Mouse (Mus musculus) MEL (cell line): ENCODE data around the gene Cul9. TPM values are rescaled to one million over a fixed set of nuclear protein-coding genes. Genes with fewer than 3 reads are reported as not detected.

Experiments
- DNase-seq: peaks from one replicate; pipeline ENCODE4 v3.0.0; 2011; ENCODE audit warnings: low read depth, low spot score
- H3K27ac ChIP-seq: 2 replicates; pipeline ENCODE4 v1.5.1; 2012; ENCODE audit warnings: low read depth, mild to moderate bottlenecking, control low read depth, low read length, moderate library complexity; ENCODE audit not compliant: control insufficient read depth
- H3K27me3 ChIP-seq, 2 experiments: fragments of 150-350 bp in 1 of 2; sonication (generic) in 1 of 2; 2 replicates each; pipeline ENCODE4 v1.6.1; 2012; ENCODE audit warnings: low read length in 2 of 2, mild to moderate bottlenecking in 2 of 2, improper control_type of control experiment in 1 of 2, moderate library complexity in 1 of 2; ENCODE audit not compliant: insufficient read depth in 2 of 2, control insufficient read depth in 1 of 2
- H3K36me3 ChIP-seq, 2 experiments: 2 replicates each; pipeline ENCODE4 v1.6.1; 2012 to 2014; ENCODE audit warnings: low read length in 2 of 2, improper control_type of control experiment in 1 of 2, inconsistent platforms in 1 of 2, mild to moderate bottlenecking in 1 of 2; ENCODE audit not compliant: insufficient read depth in 2 of 2, control insufficient read depth in 1 of 2
- H3K4me1 ChIP-seq, 2 experiments: fragments of 150-350 bp in 1 of 2; sonication (generic) in 1 of 2; 2 replicates each; pipeline ENCODE4 v1.6.1; 2012; ENCODE audit warnings: low read length in 2 of 2, improper control_type of control experiment in 1 of 2, mild to moderate bottlenecking in 1 of 2; ENCODE audit not compliant: insufficient read depth in 2 of 2, control insufficient read depth in 1 of 2
- H3K4me3 ChIP-seq, 2 experiments: fragments of 150-350 bp in 1 of 2; sonication (generic) in 1 of 2; 2 replicates each; pipeline ENCODE4 v1.5.1; 2012; ENCODE audit warnings: low read depth in 2 of 2, low read length in 2 of 2, mild to moderate bottlenecking in 2 of 2, moderate library complexity in 2 of 2, control low read depth in 1 of 2, improper control_type of control experiment in 1 of 2; ENCODE audit not compliant: control insufficient read depth in 1 of 2, insufficient read depth in 1 of 2
- H3K79me2 ChIP-seq: 2 replicates; pipeline ENCODE4 v1.6.1; 2012; ENCODE audit warnings: mild to moderate bottlenecking, low read length, moderate library complexity; ENCODE audit not compliant: control insufficient read depth, poor library complexity, insufficient read depth
- H3K9ac ChIP-seq: 2 replicates; pipeline ENCODE4 v1.6.1; 2012; ENCODE audit warnings: low read depth, mild to moderate bottlenecking, control low read depth, low read length, moderate library complexity; ENCODE audit not compliant: control insufficient read depth, poor library complexity, severe bottlenecking
- H3K9me3 ChIP-seq: fragments of 150-350 bp; sonication (generic); replicated peaks from 2 replicates; pipeline ENCODE4 v1.6.1; 2012; ENCODE audit warnings: mild to moderate bottlenecking, low read length, improper control_type of control experiment, moderate library complexity; ENCODE audit not compliant: insufficient read depth
- BHLHE40 ChIP-seq: IDR thresholded peaks from 2 replicates; pipeline ENCODE4 v1.6.1; 2012; ENCODE audit warnings: low read depth, mild to moderate bottlenecking, inconsistent platforms, low read length, improper control_type of control experiment, borderline replicate concordance
- CHD1 ChIP-seq: IDR thresholded peaks from 2 replicates; pipeline ENCODE4 v1.6.1; 2012; ENCODE audit warnings: low read depth, mild to moderate bottlenecking, inconsistent platforms, low read length, improper control_type of control experiment
- CTCF ChIP-seq, 3 experiments: IDR thresholded peaks in 2 of 3; conservative IDR thresholded peaks in 1 of 3; 2 replicates each; pipeline ENCODE4 v1.5.1; 2011 to 2012; ENCODE audit warnings: low read length in 3 of 3, low read depth in 2 of 3, mild to moderate bottlenecking in 2 of 3, improper control_type of control experiment in 1 of 3, inconsistent platforms in 1 of 3, mixed read lengths in 1 of 3, moderate library complexity in 1 of 3; ENCODE audit not compliant: control insufficient read depth in 1 of 3, insufficient read depth in 1 of 3, poor library complexity in 1 of 3, severe bottlenecking in 1 of 3
- E2F4 ChIP-seq: IDR thresholded peaks from 2 replicates; pipeline ENCODE4 v1.6.1; 2011; ENCODE audit warnings: low read depth, low read length, improper control_type of control experiment, borderline replicate concordance
- EP300 ChIP-seq, 2 experiments: IDR thresholded peaks; 2 replicates each; pipeline ENCODE4 v1.6.1; 2011; ENCODE audit warnings: improper control_type of control experiment in 2 of 2, low read length in 2 of 2, low read depth in 1 of 2, mild to moderate bottlenecking in 1 of 2
- ETS1 ChIP-seq: IDR thresholded peaks from 2 replicates; pipeline ENCODE4 v1.6.1; 2012; ENCODE audit warnings: low read depth, mild to moderate bottlenecking, inconsistent platforms, low read length, improper control_type of control experiment, moderate library complexity
- GABPA ChIP-seq: IDR thresholded peaks from 2 replicates; pipeline ENCODE4 v1.6.1; 2012; ENCODE audit warnings: low read depth, mild to moderate bottlenecking, inconsistent platforms, low read length, improper control_type of control experiment, moderate library complexity
- GATA1 ChIP-seq: IDR thresholded peaks from 2 replicates; pipeline ENCODE4 v1.6.1; 2011; ENCODE audit warnings: low read depth, low read length, improper control_type of control experiment
- JUND ChIP-seq: IDR thresholded peaks from 2 replicates; pipeline ENCODE4 v1.6.1; 2011; ENCODE audit warnings: low read depth, mild to moderate bottlenecking, improper control_type of control experiment, low read length
- KAT2A ChIP-seq: conservative IDR thresholded peaks from 2 replicates; pipeline ENCODE4 v1.6.1; 2012; ENCODE audit warnings: low read depth, low read length, improper control_type of control experiment, inconsistent platforms
- MAFK ChIP-seq: IDR thresholded peaks from 2 replicates; pipeline ENCODE4 v1.6.1; 2011; ENCODE audit warnings: low read depth, mild to moderate bottlenecking, low read length, improper control_type of control experiment, borderline replicate concordance
- MAX ChIP-seq: IDR thresholded peaks from 2 replicates; pipeline ENCODE4 v1.6.1; 2011; ENCODE audit warnings: low read length, improper control_type of control experiment
- MEF2A ChIP-seq: IDR thresholded peaks from 2 replicates; pipeline ENCODE4 v1.6.1; 2014; ENCODE audit warnings: low read depth, mild to moderate bottlenecking, inconsistent platforms, low read length, improper control_type of control experiment; ENCODE audit not compliant: poor library complexity, insufficient replicate concordance, severe bottlenecking; ENCODE audit errors: extremely low read depth
- MYB ChIP-seq: IDR thresholded peaks from 2 replicates; pipeline ENCODE4 v1.6.1; 2011; ENCODE audit warnings: mild to moderate bottlenecking, low read depth, low read length, improper control_type of control experiment
- MYC ChIP-seq: IDR thresholded peaks from 2 replicates; pipeline ENCODE4 v1.6.1; 2011; ENCODE audit warnings: low read depth, mild to moderate bottlenecking, low read length, improper control_type of control experiment, moderate library complexity
- NELFE ChIP-seq: IDR thresholded peaks from 2 replicates; pipeline ENCODE4 v1.6.1; 2011; ENCODE audit warnings: low read depth, low read length, improper control_type of control experiment
- NRF1 ChIP-seq: IDR thresholded peaks from 2 replicates; pipeline ENCODE4 v1.6.1; 2014; ENCODE audit warnings: low read depth, mild to moderate bottlenecking, inconsistent platforms, low read length, improper control_type of control experiment, moderate library complexity; ENCODE audit not compliant: poor library complexity, insufficient read depth, severe bottlenecking
- POLR2A ChIP-seq, 2 experiments: IDR thresholded peaks; 2 replicates each; pipeline ENCODE4 v1.6.1; 2011 to 2012; ENCODE audit warnings: low read length in 2 of 2, mild to moderate bottlenecking in 2 of 2, control low read depth in 1 of 2, improper control_type of control experiment in 1 of 2, low read depth in 1 of 2, moderate library complexity in 1 of 2; ENCODE audit not compliant: control insufficient read depth in 1 of 2, insufficient read depth in 1 of 2, poor library complexity in 1 of 2
- POLR2AphosphoS2 ChIP-seq: IDR thresholded peaks from 2 replicates; pipeline ENCODE4 v1.6.1; 2011; ENCODE audit warnings: low read length, improper control_type of control experiment
- RAD21 ChIP-seq: IDR thresholded peaks from 2 replicates; pipeline ENCODE4 v1.6.1; 2011; ENCODE audit warnings: mild to moderate bottlenecking, low read depth, low read length, improper control_type of control experiment
- SIN3A ChIP-seq: IDR thresholded peaks from 2 replicates; pipeline ENCODE4 v1.6.1; 2012; ENCODE audit warnings: low read length, improper control_type of control experiment, inconsistent platforms
- SMC3 ChIP-seq: IDR thresholded peaks from 2 replicates; pipeline ENCODE4 v1.6.1; 2011; ENCODE audit warnings: low read depth, low read length, improper control_type of control experiment
- TAL1 ChIP-seq: IDR thresholded peaks from 2 replicates; pipeline ENCODE4 v1.6.1; 2012; ENCODE audit warnings: mild to moderate bottlenecking, inconsistent platforms, low read length, moderate library complexity, mixed read lengths
- TCF12 ChIP-seq: IDR thresholded peaks from 2 replicates; pipeline ENCODE4 v1.6.1; 2014; ENCODE audit warnings: low read depth, mild to moderate bottlenecking, inconsistent platforms, low read length, improper control_type of control experiment, moderate library complexity
- UBTF ChIP-seq: IDR thresholded peaks from 2 replicates; pipeline ENCODE4 v1.6.1; 2012; ENCODE audit warnings: low read depth, mild to moderate bottlenecking, inconsistent platforms, low read length, improper control_type of control experiment, moderate library complexity, borderline replicate concordance; ENCODE audit not compliant: insufficient read depth
- USF2 ChIP-seq, 2 experiments: IDR thresholded peaks; 2 replicates each; pipeline ENCODE4 v1.6.1; 2011 to 2012; ENCODE audit warnings: improper control_type of control experiment in 2 of 2, low read length in 2 of 2, borderline replicate concordance in 1 of 2, inconsistent platforms in 1 of 2, low read depth in 1 of 2, mild to moderate bottlenecking in 1 of 2; ENCODE audit not compliant: insufficient read depth in 1 of 2
- ZC3H11A ChIP-seq: IDR thresholded peaks from 2 replicates; pipeline ENCODE4 v1.6.1; 2012; ENCODE audit warnings: low read depth, mild to moderate bottlenecking, inconsistent platforms, low read length, improper control_type of control experiment
- ZKSCAN1 ChIP-seq: IDR thresholded peaks from 2 replicates; pipeline ENCODE4 v1.6.1; 2012; ENCODE audit warnings: low read depth, mild to moderate bottlenecking, inconsistent platforms, low read length, improper control_type of control experiment, moderate library complexity
- polyA plus RNA-seq, 2 experiments: library from polyadenylated mRNA; stranded (reverse) in 1 of 2; unstranded in 1 of 2; fragments of >175 nt in 1 of 2; fragments of >200 nt in 1 of 2; gene quantifications; 2 replicates each; pipeline versions ENCODE4 v1.2.1 to v1.2.4; 2012; ENCODE audit warnings: low replicate concordance in 2 of 2, low read depth in 1 of 2; ENCODE audit not compliant: insufficient read length in 2 of 2, insufficient read depth in 1 of 2, missing spikeins in 1 of 2
- total RNA-seq: library from RNA; depleted of rRNA; stranded (reverse); fragments of 300-350 nt; gene quantifications from 2 replicates; pipeline ENCODE4 v1.2.3, GENCODE M21; 2012

Cul9 gene
- total and polyA plus RNA-seq, 3 experiments = 3.6 to 10.7 TPM; not detected in 1

- TF ChIP-seq MAX (no peak), POLR2AphosphoS2 (no peak), CHD1 (no peak), GABPA (no peak), EP300 (IDR thresholded peaks at IDR 0.05; ENCODE audit: low read depth in 1 of 2, low read length in 2 of 2) (no peak), TAL1 (no peak), TCF12 (no peak), JUND (no peak), NELFE (no peak), RAD21 (no peak), MYC (no peak), UBTF (no peak), ETS1 (no peak), BHLHE40 (no peak), MYB (no peak), SIN3A (no peak), ZKSCAN1 (no peak), GATA1 (no peak), NRF1 (no peak), KAT2A (no peak)
- TF ChIP-seq, all 39 proteins: peak for 0
- no peaks in the 10 kb centered on the region for H3K4me1 ChIP-seq
- DNase-seq = no peak
- no peaks in the 10 kb centered on the region for H3K9me3 ChIP-seq
- no peak overlapping the region for H3K27ac ChIP-seq
- no peaks in the 10 kb centered on the region for H3K36me3 ChIP-seq
- H3K79me2 ChIP-seq = no peaks in the 10 kb centered on the region
- no peak overlapping the region for H3K9ac ChIP-seq
- H3K27me3 ChIP-seq = peaks cover 0 to 2% of the 10 kb centered on the region in 2 experiments; a peak in 3 of 4 replicates
- H3K4me3 ChIP-seq = no peak overlapping the region
Observed at GRCm38 (mm10) chr17:46484461-46484875, 61.7 kb downstream of the Cul9 start.

- H3K9me3 ChIP-seq = no peaks in the 10 kb centered on the region
- H3K27ac ChIP-seq = no peak overlapping the region
- no peaks in the 10 kb centered on the region for H3K36me3 ChIP-seq
- peaks cover 0 to 2% of the 10 kb centered on the region in 2 experiments; a peak in 3 of 4 replicates for H3K27me3 ChIP-seq
- TF ChIP-seq CHD1 (no peak), CTCF (IDR thresholded peaks at IDR 0.05 in 2 of 3, conservative IDR thresholded peaks at IDR 0.05 in 1 of 3; ENCODE audit: control insufficient read depth in 1 of 3, insufficient read depth in 1 of 3, low read depth in 2 of 3, low read length in 3 of 3, poor library complexity in 1 of 3, severe bottlenecking in 1 of 3) (no peak), JUND (no peak), USF2 (IDR thresholded peaks at IDR 0.05; ENCODE audit: borderline replicate concordance in 1 of 2, insufficient read depth in 1 of 2, low read depth in 1 of 2, low read length in 2 of 2) (no peak), UBTF (no peak), E2F4 (no peak), ZC3H11A (no peak), SMC3 (no peak), POLR2AphosphoS2 (no peak), GATA1 (no peak), MEF2A (no peak), POLR2A (IDR thresholded peaks at IDR 0.05; ENCODE audit: control insufficient read depth in 1 of 2, insufficient read depth in 1 of 2, low read depth in 1 of 2, low read length in 2 of 2, poor library complexity in 1 of 2) (no peak), MAX (no peak), TCF12 (no peak), MAFK (no peak), SIN3A (no peak), GABPA (no peak), NRF1 (no peak), KAT2A (no peak)
- H3K4me1 ChIP-seq = no peaks in the 10 kb centered on the region
- H3K9ac ChIP-seq = no peak overlapping the region
- no peak overlapping the region for H3K4me3 ChIP-seq
- no peak for DNase-seq
- no peaks in the 10 kb centered on the region for H3K79me2 ChIP-seq
Observed at GRCm38 (mm10) chr17:46484021-46484431, 62.2 kb downstream of the Cul9 start.
